Mouse (Mus musculus) E14TG2a.4 (cell line): ENCODE measurements at regions not wholly inside any gene's neighbourhood (a gene's known extent, or its start where the extent isn't known, plus 50 kb on each side); places are given as distances from the start of the nearest gene placed in this dataset.

ENCODE experiments used
- H3K27me3 ChIP-seq: 2 replicates; pipeline ENCODE4 v1.6.1; 2014; ENCODE audit warnings: low read length, control low read depth; ENCODE audit not compliant: insufficient read depth
- H3K36me3 ChIP-seq: 2 replicates; pipeline ENCODE4 v1.6.1; 2014; ENCODE audit warnings: low read length, control low read depth; ENCODE audit not compliant: insufficient read depth
- H3K4me1 ChIP-seq: replicated peaks from 2 replicates; pipeline ENCODE4 v1.6.1; 2014; ENCODE audit warnings: low read depth, low read length, control low read depth
- H3K4me3 ChIP-seq: replicated peaks from 2 replicates; pipeline ENCODE4 v1.5.1; 2014; ENCODE audit warnings: mild to moderate bottlenecking, low read length
- H3K9me3 ChIP-seq: 2 replicates; pipeline ENCODE4 v1.6.1; 2014; ENCODE audit warnings: low read length, control low read depth
- CTCF ChIP-seq: conservative IDR thresholded peaks from 2 replicates; pipeline ENCODE4 v1.5.1; 2014; ENCODE audit warnings: low read length
- NANOG ChIP-seq: IDR thresholded peaks from 2 replicates; pipeline ENCODE4 v1.6.1; 2014; ENCODE audit warnings: borderline replicate concordance, low read length, mixed read lengths
- POU5F1 ChIP-seq: IDR thresholded peaks from 2 replicates; pipeline ENCODE4 v1.6.1; 2014; ENCODE audit warnings: low read length, borderline replicate concordance

GRCm38 (mm10) chr6:117788580-117789540 lies 52.1 kb upstream of the Zfp637 start:
- H3K36me3 ChIP-seq, result no peaks in the 10 kb centered on the region
- H3K4me3 ChIP-seq, result no peak overlapping the region
- H3K4me1 ChIP-seq, result peaks cover 10% of the 10 kb centered on the region
- no peaks in the 10 kb centered on the region for H3K27me3 ChIP-seq
- no peaks in the 10 kb centered on the region for H3K9me3 ChIP-seq
- TF ChIP-seq NANOG (no peak), CTCF (no peak), POU5F1 (no peak)

- no peaks in the 10 kb centered on the region for H3K36me3 ChIP-seq
- no peak overlapping the region for H3K4me3 ChIP-seq
- TF ChIP-seq POU5F1 (no peak), NANOG (no peak), CTCF (no peak)
- peaks cover 10% of the 10 kb centered on the region for H3K4me1 ChIP-seq
- H3K9me3 ChIP-seq, result peaks cover 6% of the 10 kb centered on the region
- no peaks in the 10 kb centered on the region for H3K27me3 ChIP-seq
Measured at GRCm38 (mm10) chr6:117790581-117790980, 50.4 kb upstream of the Zfp637 start.
